Mouse (Mus musculus) small intestine, adult 2 months (tissue): ENCODE measurements around the gene Limch1. TPM values are rescaled to one million over a fixed set of nuclear protein-coding genes. Genes with fewer than 3 reads are reported as not detected.

ENCODE experiments used
- H3K27ac ChIP-seq: fragments of 200-500 bp; 2 replicates; pipeline ENCODE4 v1.5.1; 2012; ENCODE audit warnings: low read depth, low read length, control low read depth, inconsistent platforms; ENCODE audit not compliant: insufficient read depth
- H3K27me3 ChIP-seq: fragments of 200-500 bp; 2 replicates; pipeline ENCODE4 v1.6.1; 2012; ENCODE audit warnings: mild to moderate bottlenecking, moderate library complexity, low read length, inconsistent platforms; ENCODE audit not compliant: control insufficient read depth, insufficient read depth
- H3K36me3 ChIP-seq: fragments of 200-500 bp; 2 replicates; pipeline ENCODE4 v1.6.1; 2012; ENCODE audit warnings: mild to moderate bottlenecking, low read length, control low read depth, inconsistent platforms; ENCODE audit not compliant: control insufficient read depth, insufficient read depth
- H3K4me1 ChIP-seq: fragments of 200-500 bp; 2 replicates; pipeline ENCODE4 v1.6.1; 2012; ENCODE audit warnings: low read length, inconsistent platforms, mixed read lengths; ENCODE audit not compliant: control insufficient read depth, insufficient read depth, insufficient read length
- H3K4me3 ChIP-seq: fragments of 200-500 bp; 2 replicates; pipeline ENCODE4 v1.5.1; 2012; ENCODE audit warnings: low read depth, mild to moderate bottlenecking, control low read depth, inconsistent platforms, low read length, moderate library complexity
- CTCF ChIP-seq: fragments of 200-500 bp; IDR thresholded peaks from 2 replicates; pipeline ENCODE4 v1.5.1; 2012; ENCODE audit warnings: low read depth, mild to moderate bottlenecking, control low read depth, inconsistent platforms, low read length, moderate library complexity, mixed read lengths; ENCODE audit not compliant: insufficient replicate concordance, insufficient read length; ENCODE audit errors: extremely low read depth
- POLR2A ChIP-seq: fragments of 200-500 bp; IDR thresholded peaks from 2 replicates; pipeline ENCODE4 v1.6.1; 2012; ENCODE audit warnings: low read depth, mild to moderate bottlenecking, control low read depth, inconsistent platforms, low read length, moderate library complexity
- WGBS: fragments of 180-500 bp; shearing (Covaris S2); methylation state at CpG from one replicate; pipeline ENCODE4 v1.1.7; 2018; 5-methylcytosine and 5-hydroxymethylcytosine counted together
- polyA plus RNA-seq: library from polyadenylated mRNA; depleted of rRNA; stranded (reverse); fragments of >200 nt; gene quantifications from 2 replicates; pipeline ENCODE4 v1.2.3, GENCODE M21; 2012; rRNA removed

The Limch1 gene
- polyA plus RNA-seq, 1 experiment = 1.0 TPM

DNA sequence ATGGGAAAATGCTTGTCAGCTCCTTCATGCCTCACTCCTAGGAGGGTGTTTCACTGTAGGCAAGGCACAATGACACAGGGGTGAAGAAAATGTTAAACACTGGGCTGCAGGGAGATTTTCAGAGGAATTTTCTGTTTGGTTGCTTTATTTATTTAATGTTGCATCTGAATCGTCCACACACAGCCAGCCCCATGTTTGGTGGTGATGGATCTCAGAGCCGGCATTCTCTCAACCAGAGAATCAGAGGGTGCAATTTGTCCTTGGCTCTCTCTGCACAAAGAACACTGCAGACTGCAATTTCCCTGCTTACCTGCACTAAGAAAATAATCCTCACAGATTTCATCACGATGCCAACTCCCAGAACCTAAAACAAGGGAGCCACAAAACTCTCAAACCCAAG is 357.4 kb downstream of the Limch1 start:
- peaks cover 42% of the 10 kb centered on the region for H3K27me3 ChIP-seq
- no peaks in the 10 kb centered on the region for H3K36me3 ChIP-seq
- WGBS = 9% methylated on average over 3 of the region's 3 CpGs
- H3K4me3 ChIP-seq = no peak overlapping the region
- TF ChIP-seq CTCF (no peak), POLR2A (no peak)
- no peak overlapping the region for H3K27ac ChIP-seq
- no peaks in the 10 kb centered on the region for H3K4me1 ChIP-seq

DNA sequence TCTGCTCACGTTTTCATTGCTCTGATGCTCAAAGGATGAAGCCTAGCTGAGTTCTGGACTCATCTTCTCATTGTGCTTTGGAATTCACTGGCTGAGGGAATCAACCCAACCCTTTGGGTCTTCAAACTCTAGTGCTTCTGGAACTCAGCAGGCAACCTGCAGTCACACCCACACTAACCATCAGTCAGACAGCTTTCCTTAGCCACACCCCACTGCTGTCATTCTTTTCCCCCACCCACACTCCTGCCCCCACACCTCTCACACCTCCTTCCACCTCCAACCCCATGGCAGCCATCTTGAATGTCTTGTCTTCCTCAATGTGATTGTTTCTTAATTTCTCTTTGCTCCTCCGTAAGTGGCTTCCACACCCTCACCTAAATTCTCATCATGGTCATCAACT is 360.6 kb downstream of the Limch1 start:
- Histone ChIP-seq H3K36me3 (no peaks in the 10 kb centered on the region), H3K27ac (no peak overlapping the region), H3K4me3 (no peak overlapping the region), H3K4me1 (no peaks in the 10 kb centered on the region), H3K27me3 (peaks cover 17% of the 10 kb centered on the region)
- 78% methylated on average over 2 of the region's 2 CpGs for WGBS
- TF ChIP-seq CTCF (no peak), POLR2A (no peak)

Other genes starting within 250 kb of the Limch1 start
- gene Apbb2, start 127.0 kb upstream of the Limch1 start, polyA plus RNA-seq = 2.3 and 8.3 TPM in 2 replicates
- gene Uchl1, start 69.7 kb upstream of the Limch1 start, polyA plus RNA-seq = 10.0 and 12.8 TPM in 2 replicates